In genomic region chr4:12658594-12658993, GRCm38 (mm10) we compare ENCODE assay signal across 17 mouse cellular contexts.
A peak's percentile ranks its signal among the peaks of the same experiment; 100 is the strongest.
DNase-seq lines count a peak whose midpoint lies in the region; ATAC-seq lines count a peak whose summit lies in the region.
"Had no signal": no experiment of that assay in that cellular context is flagged by ENCODE, and none has a peak within 500 bp of the region (broad histone marks: within the 10 kb centered on the region; RNA-seq: fewer than 3 reads in every experiment).

No protein-coding gene starts in this region.

- no peaks in the 10 kb centered on the region for H3K27me3 ChIP-seq in hindbrain, embryonic 10.5 days (ENCODE audit: insufficient read depth, poor library complexity, severe bottlenecking)
- no peaks in the 10 kb centered on the region for H3K27me3 ChIP-seq in hindbrain, embryonic 13.5 days
- H3K27me3 ChIP-seq in midbrain, embryonic 14.5 days (ENCODE audit: control insufficient read depth, insufficient read depth, low read length): no peaks in the 10 kb centered on the region
- H3K27me3 ChIP-seq in heart, embryonic 11.5 days (ENCODE audit: control insufficient read depth, insufficient read depth, low read length): no peaks in the 10 kb centered on the region
- H3K27me3 ChIP-seq: embryonic facial prominence, embryonic 13.5 days; lung, embryonic 15.5 days had no signal

- H3K4me1 ChIP-seq in hindbrain, embryonic 10.5 days (replicated peaks): peaks cover 40% of the 10 kb centered on the region
- H3K4me1 ChIP-seq in hindbrain, embryonic 13.5 days (replicated peaks): peaks cover 28% of the 10 kb centered on the region
- H3K4me1 ChIP-seq in midbrain, embryonic 14.5 days (ENCODE audit: control insufficient read depth, insufficient read depth, low read length): peaks cover 28% of the 10 kb centered on the region
- H3K4me1 ChIP-seq in heart, embryonic 11.5 days (ENCODE audit: control insufficient read depth, insufficient read depth, low read length): no peaks in the 10 kb centered on the region
- H3K4me1 ChIP-seq: heart, embryonic 10.5 days had no signal

- DNase-seq in hindbrain, embryonic 10.5 days (ENCODE audit: low spot score): peak; percentile 40
- DNase-seq in ZHBTc4 (ENCODE audit: low read depth, low spot score): peak; percentile 9
- peak; percentile 39 for DNase-seq in embryo, embryonic 9.5 days (ENCODE audit: extremely low spot score)
- peak; percentile 84 for DNase-seq in midbrain, embryonic 14.5 days
- no peak for DNase-seq in right cerebral cortex, adult 2 months (ENCODE audit: low spot score in 2 of 2)
- DNase-seq: adrenal gland, adult 8-10 months; cerebellum, adult 8-10 months; gastrocnemius, postnatal 25 days; heart, postnatal 4 days; kidney, adult 11 months; kidney, postnatal 10 days; thymus, adult 2 months had no signal

- H3K4me2 ChIP-seq in hindbrain, embryonic 13.5 days: no peak overlapping the region
- no peak overlapping the region for H3K4me2 ChIP-seq in midbrain, embryonic 14.5 days (ENCODE audit: low read length)
- H3K4me2 ChIP-seq in heart, embryonic 11.5 days: no peak overlapping the region
- H3K4me2 ChIP-seq: embryonic facial prominence, embryonic 13.5 days; lung, embryonic 15.5 days had no signal

- no peak overlapping the region for H3K9ac ChIP-seq in hindbrain, embryonic 13.5 days
- no peak overlapping the region for H3K9ac ChIP-seq in midbrain, embryonic 14.5 days (replicated peaks; ENCODE audit: low read length)
- no peak overlapping the region for H3K9ac ChIP-seq in heart, embryonic 11.5 days (ENCODE audit: low read depth, low read length)
- H3K9ac ChIP-seq: embryonic facial prominence, embryonic 13.5 days; lung, embryonic 15.5 days had no signal

- no peak overlapping the region for H3K4me3 ChIP-seq in hindbrain, embryonic 10.5 days
- H3K4me3 ChIP-seq in hindbrain, embryonic 13.5 days: no peak overlapping the region
- no peak overlapping the region for H3K4me3 ChIP-seq in midbrain, embryonic 14.5 days (replicated peaks; ENCODE audit: low read depth, low read length)
- no peak overlapping the region for H3K4me3 ChIP-seq in heart, embryonic 11.5 days (ENCODE audit: low read depth, low read length)
- H3K4me3 ChIP-seq: embryonic facial prominence, embryonic 13.5 days; heart, embryonic 10.5 days; lung, embryonic 15.5 days had no signal

- H3K36me3 ChIP-seq in hindbrain, embryonic 10.5 days: no peaks in the 10 kb centered on the region
- H3K36me3 ChIP-seq in hindbrain, embryonic 13.5 days: no peaks in the 10 kb centered on the region
- H3K36me3 ChIP-seq in midbrain, embryonic 14.5 days (ENCODE audit: control insufficient read depth, insufficient read depth, low read length): no peaks in the 10 kb centered on the region
- no peaks in the 10 kb centered on the region for H3K36me3 ChIP-seq in heart, embryonic 11.5 days (ENCODE audit: control insufficient read depth, insufficient read depth, low read length)
- H3K36me3 ChIP-seq: embryonic facial prominence, embryonic 13.5 days; heart, embryonic 10.5 days; lung, embryonic 15.5 days had no signal

- ATAC-seq in hindbrain, embryonic 13.5 days (ENCODE audit: low FRiP score): no peak
- ATAC-seq in midbrain, embryonic 14.5 days (ENCODE audit: low FRiP score, low TSS enrichment): no peak
- no peak for ATAC-seq in heart, embryonic 11.5 days (replicated peaks; ENCODE audit: insufficient number of reproducible peaks, low FRiP score, low TSS enrichment)

- 13% methylated on average over 6 of the region's 6 CpGs for WGBS in hindbrain, embryonic 10.5 days
- WGBS in hindbrain, embryonic 13.5 days: 9% methylated on average over 6 of the region's 6 CpGs
- 7% methylated on average over 6 of the region's 6 CpGs for WGBS in midbrain, embryonic 14.5 days
- WGBS in heart, embryonic 11.5 days (ENCODE audit: insufficient replicate concordance): 44% methylated on average over 6 of the region's 6 CpGs

- no peak overlapping the region for H3K27ac ChIP-seq in hindbrain, embryonic 10.5 days
- H3K27ac ChIP-seq in hindbrain, embryonic 13.5 days: no peak overlapping the region; the same call in 1 of the 2 replicates
- no peak overlapping the region; the same call in 1 of the 2 replicates for H3K27ac ChIP-seq in midbrain, embryonic 14.5 days (replicated peaks; ENCODE audit: low read depth, low read length)
- H3K27ac ChIP-seq in heart, embryonic 11.5 days (ENCODE audit: low read depth, low read length): no peak overlapping the region
- H3K27ac ChIP-seq: embryonic facial prominence, embryonic 13.5 days; heart, embryonic 10.5 days; lung, embryonic 15.5 days had no signal

- no peaks in the 10 kb centered on the region for H3K9me3 ChIP-seq in hindbrain, embryonic 10.5 days
- no peaks in the 10 kb centered on the region for H3K9me3 ChIP-seq in hindbrain, embryonic 13.5 days
- H3K9me3 ChIP-seq in midbrain, embryonic 14.5 days (ENCODE audit: control insufficient read depth, low read length): no peaks in the 10 kb centered on the region
- H3K9me3 ChIP-seq in heart, embryonic 11.5 days (replicated peaks; ENCODE audit: control insufficient read depth, low read length): no peaks in the 10 kb centered on the region
- H3K9me3 ChIP-seq: embryonic facial prominence, embryonic 13.5 days; heart, embryonic 10.5 days; lung, embryonic 15.5 days had no signal

Comparison
In these comparisons a context has a peak if more than half of its experiments do, and no peak if none do; other contexts are left out.
1. DNase-seq: peak in hindbrain, embryonic 10.5 days (single experiment), ZHBTc4 (single experiment), embryo, embryonic 9.5 days (single experiment) and midbrain, embryonic 14.5 days (single experiment); none in right cerebral cortex, adult 2 months (0 of 2).